Mouse (Mus musculus) right cerebral cortex, postnatal 10 days (tissue): ENCODE measurements around the gene Ss18l2.

Source experiments
- DNase-seq, 2 experiments: peaks; one replicate each; pipeline ENCODE4 v3.0.0; 2021; ENCODE audit warnings: low spot score in 2 of 2

Gene Ss18l2

DNA sequence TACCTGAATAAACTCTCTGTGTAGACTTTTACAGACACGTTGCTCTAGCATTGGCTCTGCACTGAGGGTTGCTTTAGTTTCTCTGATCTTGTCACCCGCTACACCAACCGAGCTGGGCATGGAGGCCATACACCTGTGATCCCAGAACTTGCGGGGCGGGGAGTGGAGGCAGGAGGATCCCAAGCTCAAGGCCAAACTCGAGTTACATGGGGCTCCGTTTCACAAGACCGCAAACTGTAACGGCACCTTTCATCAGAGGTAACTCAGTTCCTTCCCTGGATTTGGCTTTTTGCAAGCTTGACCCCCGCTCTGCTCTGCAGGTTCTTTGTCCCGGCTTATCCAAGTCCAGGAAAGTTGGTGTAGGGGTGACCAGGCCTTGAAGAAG lies 5.9 kb upstream of the Ss18l2 start:
- DNase-seq: peak in 1 of 2 experiments; percentile 23

DNA sequence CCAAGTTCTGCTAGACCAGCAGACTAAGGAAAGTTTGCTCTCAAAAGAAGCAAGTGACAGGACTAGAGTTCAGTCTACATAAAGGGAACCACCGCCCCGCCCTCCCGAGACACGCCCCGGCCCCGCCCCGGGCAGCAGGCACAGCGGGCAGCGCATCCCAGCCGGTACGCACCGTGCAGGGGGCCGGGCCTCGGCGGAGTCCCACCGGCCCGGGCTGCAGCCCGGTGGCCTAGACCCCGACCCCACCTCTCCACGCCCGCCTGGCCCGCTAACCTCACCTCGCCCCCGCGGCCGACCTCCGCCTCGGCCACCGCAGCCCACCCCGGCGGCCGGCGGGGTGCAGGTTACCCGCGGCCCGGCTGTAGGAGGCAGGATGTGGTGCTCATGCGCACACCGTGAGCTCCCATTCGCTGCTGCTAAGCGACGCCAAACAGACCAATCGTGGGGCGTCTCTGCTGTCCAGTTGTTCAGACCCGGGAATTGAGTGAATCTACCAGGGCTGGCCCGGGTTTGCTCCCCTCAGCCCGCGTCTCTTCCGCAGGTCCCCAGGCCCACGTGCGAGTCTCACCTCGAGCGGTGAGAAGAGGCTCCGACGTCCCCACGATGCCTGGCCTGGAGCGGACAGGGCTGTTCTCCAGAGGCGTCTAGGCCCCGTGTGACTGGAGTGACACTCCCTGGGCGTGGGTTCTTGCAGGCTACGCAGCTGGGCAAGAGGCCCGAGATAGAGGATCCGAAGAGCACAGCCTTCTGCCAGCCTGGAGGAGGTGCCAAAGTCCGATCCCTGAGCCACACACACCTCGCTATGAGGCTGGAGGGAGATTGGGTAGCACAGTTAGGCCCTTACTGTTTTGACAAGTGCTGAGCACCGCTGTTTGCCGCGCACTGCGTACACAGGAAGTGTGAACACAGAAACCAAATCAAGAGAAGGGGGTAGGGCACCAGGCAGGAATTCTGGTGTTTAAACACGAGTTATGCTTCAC lies 5.2 kb upstream of the Ss18l2 start, which contains the start of gene Sec22c:
Sec22c (minus strand) TSS at position 845 of the 980 bp plus-strand sequence.
- peak; percentile 93 to 94 for DNase-seq

GRCm38 (mm10) chr9:121706029-121706675 lies 4.0 kb upstream of the Ss18l2 start:
- DNase-seq: peak; percentile 18 to 29

DNA sequence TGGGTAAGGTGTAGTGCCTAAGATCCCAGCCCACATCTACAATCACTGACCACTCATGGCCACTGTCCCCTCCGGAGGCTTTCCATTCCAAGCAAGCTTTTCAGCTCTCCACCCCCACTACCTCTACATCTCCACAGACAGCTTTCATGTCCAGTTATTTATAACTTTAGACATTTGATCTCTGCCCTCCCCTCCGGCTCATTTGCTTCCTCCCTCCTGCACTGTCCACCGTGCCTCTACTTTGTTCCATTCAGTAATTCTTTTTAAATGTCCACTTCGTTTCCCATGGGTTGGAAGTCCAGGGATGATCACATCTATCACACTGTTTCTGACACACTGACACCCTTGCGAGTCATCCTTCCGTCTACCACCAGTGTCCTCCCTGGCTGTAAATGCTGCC lies 2.3 kb upstream of the Ss18l2 start:
- no peak for DNase-seq

GRCm38 (mm10) chr9:121708506-121709486 lies 1.3 kb upstream of the Ss18l2 start:
- peak in 1 of 2 experiments; percentile 41 for DNase-seq

DNA sequence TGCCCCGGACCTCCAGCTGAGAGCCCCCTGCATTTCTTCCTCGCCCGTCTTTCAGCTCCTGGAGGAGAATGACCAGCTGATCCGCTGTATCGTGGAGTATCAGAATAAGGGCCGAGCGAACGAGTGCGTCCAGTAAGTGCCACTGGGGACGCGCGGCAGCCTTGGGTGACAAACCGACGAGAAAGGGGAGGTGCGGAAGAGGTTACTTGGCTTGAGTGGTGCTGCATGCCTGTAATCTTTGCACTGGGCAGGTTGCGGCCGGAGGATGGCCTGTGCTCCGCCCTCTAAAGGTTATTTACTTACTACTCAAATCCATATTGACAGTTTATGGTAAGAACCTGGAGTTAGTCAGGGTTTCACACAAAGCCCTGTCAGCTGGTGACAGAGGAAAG lies 451 bp downstream of the Ss18l2 start:
- DNase-seq: no peak

- DNase-seq: peak in 1 of 2 experiments; percentile 31
These were observed 6.9 kb downstream of the Ss18l2 start for GRCm38 (mm10) chr9:121717048-121717447.

DNA sequence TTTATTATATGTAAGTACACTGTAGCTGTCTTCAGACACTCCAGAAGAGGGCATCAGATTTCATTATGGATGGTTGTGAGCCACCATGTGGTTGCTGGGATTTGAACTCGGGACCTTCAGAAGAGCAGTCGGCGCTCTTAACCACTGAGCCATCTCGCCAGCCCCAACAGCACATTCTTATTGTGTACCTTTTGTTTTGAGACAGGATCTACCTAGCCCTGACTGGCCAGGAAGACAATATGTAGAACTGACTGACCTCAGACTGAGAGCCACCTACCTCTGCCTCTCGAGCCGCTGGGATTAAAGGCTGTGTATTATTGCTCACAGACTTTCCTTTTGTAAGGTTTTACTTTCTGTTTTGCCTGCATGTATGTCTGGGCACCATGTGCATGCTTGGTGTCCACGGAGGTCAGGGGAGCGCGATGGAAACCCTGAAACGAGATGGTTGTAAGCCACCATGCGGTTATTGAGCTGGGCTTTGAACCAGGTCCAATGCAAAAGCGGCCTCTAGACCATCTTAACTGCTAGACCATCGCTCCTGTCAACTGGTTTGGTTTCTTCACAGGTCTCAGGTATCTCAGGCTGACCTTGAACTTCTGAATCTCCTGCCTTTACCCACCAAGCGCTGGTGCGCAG lies 8.1 kb downstream of the Ss18l2 start:
- peak in 1 of 2 experiments; percentile 63 for DNase-seq

DNA sequence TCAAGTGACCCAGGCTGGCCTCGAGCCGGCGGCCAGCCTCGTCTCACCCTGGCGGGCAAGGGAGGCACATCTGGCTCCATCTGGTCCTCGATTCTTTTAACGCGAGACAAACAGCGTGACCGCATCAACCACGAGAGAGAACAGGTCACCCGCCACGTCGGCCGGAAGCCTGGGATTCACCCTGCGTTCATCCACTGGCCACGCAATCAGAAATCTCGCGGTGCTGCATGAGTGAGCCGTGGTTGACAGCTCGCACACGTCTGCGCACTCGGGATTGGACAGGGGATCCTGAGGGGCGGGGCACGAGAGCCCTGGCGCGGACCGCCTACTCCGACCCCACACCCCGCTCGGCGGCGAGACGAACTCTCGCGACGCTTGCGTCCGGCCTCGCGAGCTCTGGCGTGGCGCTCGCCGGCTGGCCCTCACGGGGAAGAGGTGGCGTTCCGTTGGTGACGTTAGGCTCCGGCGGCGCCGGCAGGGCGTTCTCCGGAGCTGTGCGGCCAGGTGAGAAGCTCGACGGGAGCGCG lies 8.7 kb downstream of the Ss18l2 start, which contains the start of gene Nktr:
Nktr (plus strand) TSS at position 378 of the 527 bp plus-strand sequence.
- DNase-seq: peak; percentile 99

GRCm38 (mm10) chr9:121719347-121720331 lies 9.5 kb downstream of the Ss18l2 start:
- DNase-seq: peak; percentile 51 to 55

DNA sequence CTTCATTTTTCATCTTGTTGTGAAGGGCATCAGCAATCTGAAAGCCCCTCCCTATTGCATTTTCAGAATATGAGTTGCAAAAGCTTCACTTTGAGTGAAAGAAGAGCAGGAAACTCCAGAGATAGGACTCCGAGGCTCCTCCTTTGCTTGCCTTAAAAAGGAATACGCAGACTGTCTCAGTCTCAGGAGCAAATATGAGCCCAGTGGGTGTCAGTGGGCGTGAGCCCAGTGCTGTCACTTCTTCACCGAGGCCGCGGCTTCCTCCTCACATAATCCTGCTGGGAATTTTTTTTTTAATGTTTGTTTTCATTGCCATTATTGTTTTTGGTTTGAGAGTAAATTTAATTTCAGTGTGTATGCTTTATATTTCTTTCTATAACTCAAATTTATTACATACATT lies 30.4 kb downstream of the Ss18l2 start:
- DNase-seq: no peak

DNA sequence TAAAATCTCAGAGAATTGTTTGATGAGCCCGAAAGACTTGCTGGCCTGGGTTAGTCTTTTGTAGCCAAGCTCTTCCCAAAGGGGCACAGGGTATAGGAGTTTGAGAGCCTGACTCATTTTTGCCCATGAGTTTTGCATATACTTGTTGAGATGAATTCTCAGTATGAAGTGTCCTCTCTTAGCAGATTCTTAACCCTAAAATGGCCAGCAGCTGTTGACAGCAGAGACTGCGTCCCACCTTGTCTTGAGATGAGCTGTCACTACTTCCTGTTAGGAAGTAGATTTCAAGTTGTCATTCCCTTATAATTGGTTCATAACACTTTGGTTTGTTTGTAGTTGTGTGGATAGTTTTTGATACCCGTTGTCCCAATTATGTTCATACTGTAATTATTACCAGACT lies 31.0 kb downstream of the Ss18l2 start:
- no peak for DNase-seq

DNA sequence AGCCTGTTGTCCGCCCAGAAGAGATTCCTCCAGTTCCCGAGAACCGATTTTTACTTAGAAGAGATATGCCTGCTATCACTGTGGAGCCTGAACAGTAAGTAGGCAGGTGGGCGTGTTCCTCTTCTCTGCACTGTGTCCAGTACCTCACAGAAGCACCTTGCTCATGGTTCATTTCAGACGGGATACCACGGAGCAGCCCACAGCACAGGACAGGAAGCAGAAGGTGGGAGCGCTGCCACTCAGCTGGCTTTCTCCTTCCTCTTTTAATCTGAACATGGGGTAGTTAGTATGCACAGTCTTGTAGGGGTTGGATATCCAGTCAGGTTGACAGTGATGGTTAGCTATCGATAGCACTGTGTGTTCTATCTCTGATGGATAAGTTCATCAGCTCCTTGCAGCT lies 33.9 kb downstream of the Ss18l2 start:
- no peak for DNase-seq

GRCm38 (mm10) chr9:121752774-121753173 lies 42.6 kb downstream of the Ss18l2 start:
- DNase-seq: no peak

- DNase-seq: peak in 1 of 2 experiments; percentile 26
These were observed 44.5 kb downstream of the Ss18l2 start for GRCm38 (mm10) chr9:121754624-121755023.

GRCm38 (mm10) chr9:121756785-121757184 lies 46.7 kb downstream of the Ss18l2 start:
- no peak for DNase-seq

- DNase-seq: peak in 1 of 2 experiments; percentile 62
These were observed 47.3 kb downstream of the Ss18l2 start for GRCm38 (mm10) chr9:121757432-121757831.

GRCm38 (mm10) chr9:121757835-121758814 lies 48.0 kb downstream of the Ss18l2 start:
- DNase-seq: peak in 1 of 2 experiments; percentile 46
